Mouse (Mus musculus): ENCODE measurements around the gene 4930562C15Rik. TPM values are rescaled to one million over a fixed set of nuclear protein-coding genes. Genes with fewer than 3 reads are reported as not detected.
A peak's percentile ranks its signal among the peaks of the same experiment; 100 is the strongest.

Gene 4930562C15Rik
- polyA plus RNA-seq, 1 experiment from 2014 or later, result 0.13 TPM

DNA sequence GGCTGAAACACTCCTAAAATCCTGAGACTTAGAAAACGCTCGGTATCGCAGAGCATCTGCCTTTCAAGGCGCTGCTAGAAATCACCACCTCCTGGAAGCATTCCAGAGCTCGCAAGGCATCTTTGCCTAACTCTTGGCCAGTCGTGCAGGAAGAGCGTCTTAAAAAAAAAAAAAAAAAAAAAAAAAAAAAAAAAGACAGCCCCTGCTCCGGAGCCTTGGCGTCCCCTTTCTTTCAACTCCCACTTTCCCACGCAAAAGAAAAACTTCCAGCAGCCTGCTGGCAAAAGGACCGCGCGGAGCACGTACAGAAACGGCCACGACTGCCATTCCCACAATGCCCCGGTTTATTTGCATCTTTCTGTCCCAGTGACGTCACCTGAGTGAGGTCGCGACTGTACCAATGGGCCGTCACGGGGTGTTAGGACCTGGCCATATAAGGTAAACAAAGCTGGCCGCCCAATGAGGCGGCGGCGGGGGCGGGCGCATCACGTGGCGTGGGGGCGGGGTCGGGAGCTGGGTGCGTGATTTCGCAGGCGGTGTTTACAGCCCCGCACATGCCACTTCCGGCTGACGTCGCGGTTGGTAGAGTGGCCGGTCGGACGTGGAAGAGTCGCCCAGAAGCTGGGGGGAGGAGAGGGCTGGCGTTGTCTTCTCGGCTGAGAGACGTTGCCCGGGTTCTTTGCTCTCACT is 45.1 kb downstream of the 4930562C15Rik start, which contains the start of gene Ubald1:
TSS of gene Ubald1 (minus strand) at position 180 of the 690 bp plus-strand sequence.
- Histone ChIP-seq H3K4me2 (peak within 1 kb of the TSS; percentile 96), H3K36me3 (peaks cover 16% of the 10 kb centered on the region), H3K9ac (peak within 1 kb of the TSS; percentile 93), H3K9me3 (replicated peaks) (no peaks in the 10 kb centered on the region), H3K4me3 (peak within 1 kb of the TSS; percentile 87), H3K4me1 (peaks cover 65% of the 10 kb centered on the region), H3K27me3 (replicated peaks) (no peaks in the 10 kb centered on the region), H3K27ac (peak within 1 kb of the TSS; percentile 99)
- ATAC-seq, result peak; percentile 84
- WGBS (ENCODE audit: insufficient replicate concordance), result under 1% methylated on average over 48 of the region's 48 CpGs

- Histone ChIP-seq H3K27ac (peak overlapping the region; percentile 92), H3K36me3 (peaks cover 2% of the 10 kb centered on the region; the same call in 1 of the 2 replicates), H3K4me3 (peak overlapping the region; percentile 87), H3K4me1 (peaks cover 59% of the 10 kb centered on the region), H3K9me3 (replicated peaks) (no peaks in the 10 kb centered on the region), H3K4me2 (peak overlapping the region; percentile 96), H3K9ac (peak overlapping the region; percentile 81; the same call in 1 of the 2 replicates), H3K27me3 (replicated peaks) (no peaks in the 10 kb centered on the region)
- 61% methylated on average over 10 of the region's 10 CpGs for WGBS (ENCODE audit: insufficient replicate concordance)
- no peak for ATAC-seq
Observed at GRCm38 (mm10) chr16:4881400-4882351, 46.5 kb downstream of the 4930562C15Rik start.

DNA sequence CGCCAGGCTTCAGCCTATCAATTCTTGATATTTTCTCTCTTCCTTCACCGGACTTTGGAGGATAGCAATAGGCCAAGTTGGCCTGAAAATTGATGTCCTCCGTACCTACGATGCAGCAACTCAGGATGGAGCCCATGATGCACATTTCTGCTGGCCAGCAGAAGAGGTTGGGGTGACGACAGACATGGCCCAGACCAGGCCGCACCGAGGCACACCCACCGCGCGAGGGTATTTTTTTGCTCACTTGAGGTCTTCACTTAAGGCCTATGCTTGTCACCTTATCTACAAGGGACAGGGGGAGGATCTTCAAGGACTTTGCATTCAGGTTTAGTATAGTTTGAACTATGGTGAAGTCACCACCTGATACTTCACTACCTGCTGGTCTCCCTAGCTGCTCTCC is 49.7 kb downstream of the 4930562C15Rik start:
- ATAC-seq, result no peak
- Histone ChIP-seq H3K27me3 (replicated peaks) (no peaks in the 10 kb centered on the region), H3K4me1 (peaks cover 61% of the 10 kb centered on the region), H3K4me3 (0 out of 2 replicates have a peak overlapping the region, but pooled peaks have one; percentile 71), H3K9me3 (replicated peaks) (no peaks in the 10 kb centered on the region), H3K4me2 (peak overlapping the region; percentile 80), H3K36me3 (no peaks in the 10 kb centered on the region), H3K27ac (peak overlapping the region; percentile 82), H3K9ac (peak overlapping the region; percentile 75; the same call in 1 of the 2 replicates)
- 79% methylated on average over 10 of the region's 10 CpGs for WGBS (ENCODE audit: insufficient replicate concordance)

DNA sequence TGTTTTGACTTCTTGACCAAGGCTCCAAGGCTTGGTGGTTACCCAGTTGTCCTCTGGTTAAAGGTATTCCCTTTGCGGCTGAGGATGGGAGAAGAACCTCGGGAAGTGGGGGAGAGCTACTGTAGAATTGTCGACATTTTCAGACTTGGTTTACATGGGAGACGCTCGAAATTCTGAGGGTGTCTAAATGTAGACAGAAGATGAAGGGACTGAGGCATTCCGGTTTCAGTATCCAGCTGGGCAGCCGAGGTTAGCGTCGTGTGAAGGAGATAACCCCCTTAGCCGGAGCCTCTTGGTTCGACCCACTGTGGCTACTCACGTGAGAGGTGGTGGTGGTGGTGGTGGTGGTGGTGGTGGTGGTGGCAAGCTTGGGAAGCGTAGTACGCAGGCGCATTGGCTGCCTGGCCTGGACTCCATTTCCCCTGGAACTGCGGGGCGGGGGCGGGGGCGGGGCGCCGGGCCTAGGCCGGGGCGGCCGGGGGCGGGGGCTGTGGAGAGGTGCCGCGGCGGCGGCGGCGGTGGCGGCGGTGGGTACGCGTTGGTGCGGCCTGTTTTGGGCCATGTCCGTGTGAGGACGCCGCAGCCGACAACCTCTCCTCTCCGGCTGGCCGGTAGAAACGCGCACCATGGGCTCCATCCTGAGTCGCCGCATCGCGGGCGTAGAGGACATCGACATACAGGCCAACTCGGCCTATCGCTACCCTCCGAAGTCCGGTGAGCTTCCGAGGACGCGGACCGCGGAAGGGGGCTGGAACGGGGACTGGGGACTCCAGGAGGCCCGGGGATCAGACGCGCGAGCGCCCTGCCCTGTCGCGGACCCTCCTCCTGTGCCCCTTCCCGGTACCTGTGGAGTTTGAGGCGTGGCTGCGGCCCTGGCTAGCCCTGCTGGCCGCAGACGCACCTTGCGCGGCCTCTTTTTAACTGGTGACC is 50.8 kb downstream of the 4930562C15Rik start, which contains the start of gene Mgrn1:
TSS of gene Mgrn1 (plus strand) at position 490 of the 930 bp plus-strand sequence.
- WGBS (ENCODE audit: insufficient replicate concordance), result under 1% methylated on average over 59 of the region's 74 CpGs

GRCm38 (mm10) chr16:4886690-4887020 is 51.4 kb downstream of the 4930562C15Rik start:
- WGBS (ENCODE audit: insufficient replicate concordance), result under 1% methylated on average over 8 of the region's 8 CpGs
- H3K4me2 ChIP-seq, result peak overlapping the region; percentile 80

More for the DNA sequence above, 50.8 kb downstream of the 4930562C15Rik start, which contains the start of gene Mgrn1:
- H3K27ac ChIP-seq, result peak within 1 kb of the TSS; percentile 82
- H3K4me1 ChIP-seq, result peaks cover 61% of the 10 kb centered on the region
- H3K4me3 ChIP-seq, result peak within 1 kb of the TSS; percentile 71
- ATAC-seq, result peak; percentile 86
- no peaks in the 10 kb centered on the region for H3K27me3 ChIP-seq (replicated peaks)
- H3K36me3 ChIP-seq, result peaks cover 2% of the 10 kb centered on the region; the same call in 1 of the 2 replicates
- H3K9me3 ChIP-seq (replicated peaks), result no peaks in the 10 kb centered on the region
- H3K9ac ChIP-seq, result peak within 1 kb of the TSS; percentile 75
- peak within 1 kb of the TSS; percentile 80 for H3K4me2 ChIP-seq

GRCm38 (mm10) chr16:4890201-4890709 is 55.0 kb downstream of the 4930562C15Rik start:
- no peak for ATAC-seq
- Histone ChIP-seq H3K4me3 (no peak overlapping the region), H3K27ac (no peak overlapping the region), H3K27me3 (replicated peaks) (no peaks in the 10 kb centered on the region), H3K9ac (no peak overlapping the region), H3K4me1 (peaks cover 66% of the 10 kb centered on the region), H3K4me2 (no peak overlapping the region), H3K9me3 (replicated peaks) (no peaks in the 10 kb centered on the region), H3K36me3 (peaks cover 4% of the 10 kb centered on the region; the same call in 1 of the 2 replicates)
- 56% methylated on average over 4 of the region's 4 CpGs for WGBS (ENCODE audit: insufficient replicate concordance)

More at GRCm38 (mm10) chr16:4886690-4887020, 51.4 kb downstream of the 4930562C15Rik start:
- Histone ChIP-seq H3K9ac (peak overlapping the region; percentile 75), H3K9me3 (replicated peaks) (no peaks in the 10 kb centered on the region), H3K4me1 (peaks cover 61% of the 10 kb centered on the region), H3K27me3 (replicated peaks) (no peaks in the 10 kb centered on the region), H3K27ac (peak overlapping the region; percentile 82), H3K36me3 (peaks cover 4% of the 10 kb centered on the region; the same call in 1 of the 2 replicates), H3K4me3 (peak overlapping the region; percentile 71)
- no peak; the same call in 1 of the 2 replicates for ATAC-seq

DNA sequence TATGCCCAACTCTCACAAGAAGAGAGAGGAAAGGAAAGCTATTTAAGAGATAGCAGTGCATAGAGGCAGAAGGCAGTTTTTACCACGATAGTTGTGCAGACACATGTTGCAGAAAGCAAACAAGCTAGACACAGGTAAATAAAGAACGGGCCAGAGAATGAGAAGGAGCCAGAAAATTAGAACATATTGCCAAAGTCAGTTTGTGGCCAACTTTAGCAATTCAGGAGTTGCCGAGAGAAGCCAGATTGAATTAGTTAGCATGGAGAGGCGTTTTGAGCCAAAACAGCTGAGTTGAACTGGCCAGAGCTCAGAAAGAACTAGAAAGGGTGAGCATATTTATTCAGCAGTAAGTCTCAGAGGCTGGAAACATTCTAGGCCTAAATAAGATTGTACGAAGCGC is 57.0 kb downstream of the 4930562C15Rik start:
- Histone ChIP-seq H3K4me3 (no peak overlapping the region), H3K4me2 (no peak overlapping the region), H3K9ac (no peak overlapping the region), H3K4me1 (peaks cover 71% of the 10 kb centered on the region), H3K36me3 (peaks cover 4% of the 10 kb centered on the region; the same call in 1 of the 2 replicates), H3K27ac (no peak overlapping the region), H3K27me3 (replicated peaks) (no peaks in the 10 kb centered on the region), H3K9me3 (replicated peaks) (no peaks in the 10 kb centered on the region)
- 76% methylated on average over 6 of the region's 6 CpGs for WGBS (ENCODE audit: insufficient replicate concordance)
- ATAC-seq, result no peak

DNA sequence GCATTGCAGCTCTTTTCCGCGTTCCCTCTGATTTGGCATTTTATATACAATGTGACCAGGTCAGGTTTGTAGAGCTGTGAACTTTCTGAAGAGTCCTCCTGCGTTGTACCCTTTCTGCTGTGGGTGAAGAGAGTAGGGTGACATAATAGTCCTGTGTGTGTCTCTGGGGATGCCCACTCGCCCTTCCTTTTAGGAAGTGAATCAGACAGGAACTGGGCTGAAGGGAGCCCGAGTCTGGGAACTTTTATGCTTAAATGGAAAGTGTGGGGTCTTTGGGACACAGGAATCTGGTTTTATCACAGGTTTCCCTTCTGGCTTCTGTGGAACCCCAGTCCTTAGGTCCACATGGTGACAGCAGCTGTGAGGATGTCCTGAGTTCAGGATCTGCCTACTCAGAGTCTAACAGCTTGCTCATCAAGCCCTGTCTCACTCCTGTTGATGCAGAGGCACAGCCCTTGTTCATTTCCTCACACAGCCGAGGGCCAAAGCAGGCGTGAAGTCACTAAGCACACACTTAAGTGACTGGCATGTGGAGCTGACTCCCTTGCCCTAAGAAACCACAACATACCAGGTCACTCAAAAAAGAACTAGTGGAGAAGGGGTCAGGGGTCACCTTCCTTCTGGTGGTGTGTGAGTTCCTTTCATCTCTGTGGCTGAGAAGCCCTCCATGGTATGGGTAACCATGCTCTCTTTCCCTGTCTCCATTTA is 59.1 kb downstream of the 4930562C15Rik start:
- H3K9me3 ChIP-seq (replicated peaks), result no peaks in the 10 kb centered on the region
- peaks cover 64% of the 10 kb centered on the region for H3K4me1 ChIP-seq
- no peak overlapping the region for H3K4me3 ChIP-seq
- no peak for ATAC-seq
- peaks cover 4% of the 10 kb centered on the region; the same call in 1 of the 2 replicates for H3K36me3 ChIP-seq
- no peaks in the 10 kb centered on the region for H3K27me3 ChIP-seq (replicated peaks)
- H3K4me2 ChIP-seq, result no peak overlapping the region
- H3K9ac ChIP-seq, result no peak overlapping the region
- H3K27ac ChIP-seq, result no peak overlapping the region
- WGBS (ENCODE audit: insufficient replicate concordance), result 64% methylated on average over 7 of the region's 7 CpGs

- Histone ChIP-seq H3K4me1 (peaks cover 50% of the 10 kb centered on the region), H3K4me2 (peak overlapping the region; percentile 47)
Observed at GRCm38 (mm10) chr16:4896249-4897027, 61.2 kb downstream of the 4930562C15Rik start.

More at GRCm38 (mm10) chr16:4896249-4897027, 61.2 kb downstream of the 4930562C15Rik start:
- Histone ChIP-seq H3K27me3 (replicated peaks) (no peaks in the 10 kb centered on the region), H3K9me3 (replicated peaks) (no peaks in the 10 kb centered on the region), H3K4me3 (no peak overlapping the region), H3K27ac (peak overlapping the region; percentile 70), H3K9ac (peak overlapping the region; percentile 47), H3K36me3 (no peaks in the 10 kb centered on the region)
- ATAC-seq, result peak; percentile 89
- 24% methylated on average over 5 of the region's 5 CpGs for WGBS (ENCODE audit: insufficient replicate concordance)
